Mouse (Mus musculus): ENCODE measurements around the gene Lipk.

Lipk gene

DNA sequence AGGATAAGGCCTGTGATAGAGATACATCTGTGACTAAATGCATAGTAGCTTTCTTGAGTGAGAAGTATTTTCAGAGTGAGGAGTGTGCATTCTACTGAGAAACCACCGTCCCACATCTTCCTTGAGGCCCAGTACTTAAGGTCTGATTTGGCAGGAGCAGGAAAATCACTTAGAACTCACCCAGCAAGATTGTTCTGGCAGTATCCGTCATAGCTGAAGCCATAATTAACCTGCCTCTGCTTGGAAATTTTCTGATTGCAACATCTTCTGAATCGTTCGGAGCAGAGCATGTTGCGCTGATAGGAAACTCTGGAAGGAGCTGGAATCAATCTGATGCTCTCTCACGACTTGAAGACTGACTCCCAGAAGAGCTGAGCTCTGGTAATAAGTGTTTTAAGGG, at the start of gene Lipk:
Gene Lipk (plus strand): TSS at position 289 of the 400 bp plus-strand sequence.
- DNase-seq = no peak

DNA sequence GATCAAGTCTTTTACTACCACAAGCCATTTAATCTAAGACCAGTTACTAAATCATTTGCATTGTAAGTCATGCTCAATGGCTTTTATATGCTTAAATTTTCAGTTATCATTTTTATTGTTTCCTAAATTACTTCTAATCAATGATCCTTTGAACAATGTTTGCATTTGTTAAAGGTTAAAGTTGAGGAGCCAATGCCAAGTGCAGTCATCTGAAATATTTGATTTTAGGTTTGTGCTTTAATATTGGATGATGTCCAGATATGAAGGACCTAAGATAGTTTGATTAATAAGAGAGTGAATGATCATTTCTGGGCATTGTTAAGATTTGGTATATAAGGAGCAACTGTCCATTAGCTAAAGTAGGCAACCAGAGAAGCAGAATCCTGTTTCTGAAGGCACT, 47.2 kb upstream of the Lipk start, which contains the start of gene Lipf:
Gene Lipf (plus strand): TSS at position 301 of the 400 bp plus-strand sequence.
- DNase-seq = no peak

DNA sequence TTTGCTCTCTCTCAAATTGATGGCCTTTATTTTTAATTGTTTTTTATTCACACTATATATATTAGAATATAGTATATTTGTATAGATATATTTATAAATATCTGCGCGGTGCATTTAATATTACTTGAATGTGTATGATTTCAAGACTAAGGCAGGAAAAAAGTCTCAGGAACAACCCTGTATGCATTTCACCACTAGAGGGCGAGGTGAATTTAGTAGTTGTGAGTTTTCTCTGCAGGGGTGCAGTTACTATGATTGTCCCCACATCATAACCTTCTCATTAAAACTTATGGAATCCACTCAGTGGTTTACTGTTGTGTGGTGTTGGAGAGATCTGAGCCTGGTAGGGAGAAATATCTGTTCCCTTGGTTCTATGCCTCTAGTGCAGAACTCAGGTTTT, 29.1 kb upstream of the Lipk start:
- DNase-seq = no peak

DNA sequence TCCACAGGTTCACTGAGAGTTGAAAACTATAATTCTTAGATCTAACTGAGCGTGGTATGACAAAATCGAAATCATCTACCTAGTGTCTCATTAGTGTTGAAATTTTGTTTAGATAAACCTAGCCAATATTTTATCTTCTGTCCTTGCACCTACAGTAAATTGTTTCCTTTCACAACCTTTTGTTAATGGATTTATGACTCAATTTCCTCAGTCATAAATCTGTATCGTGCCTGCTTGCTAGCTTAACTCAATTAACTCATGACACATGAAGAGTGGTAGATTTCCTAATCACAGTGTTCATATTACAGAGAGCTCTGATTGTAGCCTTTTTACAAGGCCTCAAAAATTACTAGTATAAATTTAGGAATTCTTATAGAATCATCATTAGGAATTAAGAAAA, 25.0 kb upstream of the Lipk start:
- no peak for DNase-seq

DNA sequence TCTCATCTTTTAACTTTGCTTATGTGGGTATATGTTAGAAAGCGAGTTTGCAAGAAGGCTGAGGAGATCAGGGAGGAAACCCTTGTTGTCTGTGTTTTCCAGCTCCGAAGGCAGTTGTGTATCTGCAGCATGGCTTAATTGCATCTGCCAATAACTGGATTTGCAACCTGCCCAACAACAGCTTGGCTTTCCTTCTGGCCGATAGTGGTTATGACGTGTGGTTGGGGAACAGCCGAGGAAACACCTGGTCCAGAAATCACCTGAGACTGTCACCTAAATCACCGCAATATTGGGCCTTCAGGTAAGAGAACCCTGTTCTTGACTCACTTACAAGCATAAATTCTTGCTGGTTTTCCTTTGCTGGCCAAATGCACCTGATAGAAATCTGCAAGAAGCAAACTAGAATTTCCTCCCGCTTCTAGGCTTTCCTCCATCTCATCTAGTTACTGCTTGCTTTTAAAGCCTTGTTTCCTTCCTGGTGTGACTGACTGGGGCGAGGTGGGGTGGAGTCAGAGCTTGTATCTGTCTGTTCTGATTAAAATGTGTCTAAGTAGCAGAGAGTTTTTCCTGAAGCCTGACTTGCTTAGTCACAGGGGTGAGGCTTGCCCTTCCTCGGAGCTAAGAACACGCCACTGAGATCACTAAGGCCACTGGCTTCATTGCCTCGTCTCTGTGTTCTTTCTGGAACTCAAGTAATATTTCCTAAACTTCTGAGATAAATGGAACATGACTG, 13.5 kb downstream of the Lipk start:
- no peak for DNase-seq

DNA sequence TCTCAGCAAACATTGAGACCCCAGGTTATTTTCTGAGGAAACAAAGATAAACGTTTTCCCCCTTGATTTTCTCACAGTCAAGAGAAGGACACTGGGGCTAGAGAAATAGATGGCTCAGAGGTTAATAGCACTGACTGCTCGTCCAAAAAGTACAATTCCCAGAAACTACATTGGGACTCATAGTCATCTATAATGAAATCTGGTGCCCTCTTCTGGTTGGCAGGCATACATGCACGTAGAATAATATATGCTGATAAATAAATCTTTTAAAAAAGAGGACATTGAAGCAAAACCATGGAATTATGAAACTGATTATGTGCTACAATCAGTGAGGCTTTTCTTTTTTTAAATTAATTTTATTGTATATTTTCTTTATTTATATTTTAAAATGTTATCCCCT, 14.7 kb downstream of the Lipk start:
- no peak for DNase-seq

DNA sequence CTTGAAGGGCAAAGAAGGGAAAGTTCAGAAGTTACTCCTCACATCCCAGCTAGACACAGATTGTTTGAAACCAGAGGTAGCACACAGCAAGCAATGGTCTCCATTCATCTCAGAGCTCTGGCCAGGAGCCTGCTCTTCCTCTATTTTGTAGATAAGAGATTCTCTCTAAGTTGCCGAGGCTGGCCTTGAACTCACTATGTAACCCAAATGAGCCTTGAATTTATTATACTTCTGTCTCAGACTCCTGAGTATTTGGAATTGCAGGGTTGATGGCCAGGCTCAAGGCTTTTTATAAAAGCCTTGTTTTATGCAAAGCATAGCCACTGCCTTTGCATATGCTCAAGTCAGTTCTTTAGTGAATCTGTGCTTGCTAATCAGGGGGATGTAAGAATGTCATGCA, 31.6 kb downstream of the Lipk start:
- no peak for DNase-seq

DNA sequence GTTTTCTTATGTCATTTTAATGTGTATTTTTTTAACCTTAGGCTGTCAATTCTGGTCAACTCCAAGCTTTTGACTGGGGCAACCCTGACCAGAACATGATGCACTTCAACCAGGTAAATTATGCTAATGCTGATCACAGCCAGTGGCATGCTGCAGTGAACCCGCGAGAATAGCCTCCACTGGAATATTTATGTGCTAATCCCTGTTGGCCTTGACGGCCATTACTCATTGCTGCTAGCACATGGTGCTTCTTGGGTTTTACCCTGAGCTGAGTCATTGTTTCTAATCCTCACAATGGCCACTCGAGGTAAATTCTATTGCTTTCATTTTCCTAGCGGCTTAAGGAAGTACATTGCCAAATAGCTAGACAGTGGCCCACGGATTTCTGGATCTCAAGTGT, 34.9 kb downstream of the Lipk start:
- no peak for DNase-seq

DNA sequence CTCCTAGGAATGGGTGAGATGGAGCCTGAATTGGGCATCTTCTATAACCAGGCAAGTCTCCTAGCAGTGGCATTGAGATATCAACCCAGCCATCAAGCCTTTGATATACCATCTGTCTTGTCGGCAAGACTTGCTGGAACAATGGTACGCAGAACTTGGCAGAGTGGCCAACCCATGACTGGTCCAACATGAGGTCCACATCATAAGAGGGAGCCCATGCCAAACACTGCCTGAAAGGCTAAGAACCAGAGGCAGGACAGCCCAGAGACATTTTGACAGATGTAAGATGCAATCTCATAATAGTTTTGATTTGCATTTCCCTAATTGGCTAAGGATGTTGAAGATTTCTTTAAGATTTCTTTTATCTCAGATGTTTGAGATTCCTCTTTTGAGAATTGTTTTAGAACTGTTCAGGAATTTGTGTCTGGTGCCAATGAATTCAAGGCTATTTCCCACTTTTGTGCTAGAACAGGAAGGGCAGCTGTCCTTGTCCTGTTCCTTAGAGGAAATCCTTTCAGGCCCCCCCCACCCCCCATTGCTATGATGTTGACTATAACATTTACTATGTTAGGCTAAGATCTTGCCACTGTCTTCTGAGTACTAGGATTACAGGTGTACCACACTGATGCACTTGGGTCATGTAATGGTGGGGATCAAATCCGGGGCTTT, 41.4 kb downstream of the Lipk start:
- peak; percentile 24 to 50 for DNase-seq

DNA sequence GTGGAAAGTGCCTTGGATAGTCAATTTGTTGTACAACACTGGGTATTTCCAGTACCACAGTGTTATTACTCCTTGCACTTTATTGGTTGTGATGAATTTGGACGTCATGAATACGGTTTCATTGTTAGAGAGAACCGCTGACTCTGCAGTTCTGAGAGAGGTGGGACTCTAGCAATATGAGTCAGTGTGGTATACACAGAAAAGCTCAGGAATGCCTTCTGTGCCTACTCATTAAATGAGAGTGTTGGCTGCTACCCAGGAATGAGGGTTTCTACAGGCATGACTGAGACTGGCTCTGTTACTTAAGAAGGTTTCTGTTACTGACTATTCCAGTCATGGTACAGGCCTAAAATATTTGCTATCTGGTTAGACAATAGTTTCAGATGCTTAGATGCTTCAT, 43.4 kb downstream of the Lipk start:
- no peak for DNase-seq

DNA sequence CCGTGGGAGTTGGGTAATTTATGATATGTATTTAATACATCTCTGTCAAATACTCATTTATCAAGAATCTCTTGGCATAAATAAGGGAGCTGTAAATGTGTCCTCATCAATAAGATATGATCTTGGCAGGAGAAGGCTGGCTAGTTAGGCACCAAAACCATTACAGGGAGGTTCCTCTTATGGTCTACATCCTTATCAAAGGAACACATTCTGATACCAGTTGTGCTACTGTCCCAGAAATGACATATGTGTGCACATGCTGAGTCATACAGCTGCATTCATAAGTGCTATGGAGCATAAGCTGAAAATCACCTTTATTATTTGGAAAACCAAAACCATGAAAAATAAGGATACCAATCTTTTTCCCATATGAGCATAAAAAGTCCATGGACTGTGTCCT, 55.5 kb downstream of the Lipk start:
- no peak for DNase-seq

DNA sequence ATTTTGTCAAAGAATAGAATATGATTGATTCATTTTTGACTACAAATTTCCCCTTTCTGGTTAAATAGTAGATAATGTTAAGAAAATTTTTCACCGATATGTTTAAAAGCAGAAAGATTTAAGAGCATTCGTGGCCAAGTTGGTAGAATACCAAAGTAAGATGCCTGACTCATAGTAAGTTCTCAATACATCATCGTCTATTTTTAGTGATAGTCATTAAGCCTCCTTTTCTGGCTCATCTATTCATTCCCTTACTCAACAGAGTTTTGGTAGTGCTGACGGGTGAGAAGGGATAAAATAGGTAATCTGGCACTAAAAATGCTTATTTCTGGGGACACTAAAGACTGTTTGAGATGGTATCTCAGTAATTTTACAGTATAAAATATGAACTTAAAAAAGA, 56.0 kb downstream of the Lipk start:
- no peak for DNase-seq

DNA sequence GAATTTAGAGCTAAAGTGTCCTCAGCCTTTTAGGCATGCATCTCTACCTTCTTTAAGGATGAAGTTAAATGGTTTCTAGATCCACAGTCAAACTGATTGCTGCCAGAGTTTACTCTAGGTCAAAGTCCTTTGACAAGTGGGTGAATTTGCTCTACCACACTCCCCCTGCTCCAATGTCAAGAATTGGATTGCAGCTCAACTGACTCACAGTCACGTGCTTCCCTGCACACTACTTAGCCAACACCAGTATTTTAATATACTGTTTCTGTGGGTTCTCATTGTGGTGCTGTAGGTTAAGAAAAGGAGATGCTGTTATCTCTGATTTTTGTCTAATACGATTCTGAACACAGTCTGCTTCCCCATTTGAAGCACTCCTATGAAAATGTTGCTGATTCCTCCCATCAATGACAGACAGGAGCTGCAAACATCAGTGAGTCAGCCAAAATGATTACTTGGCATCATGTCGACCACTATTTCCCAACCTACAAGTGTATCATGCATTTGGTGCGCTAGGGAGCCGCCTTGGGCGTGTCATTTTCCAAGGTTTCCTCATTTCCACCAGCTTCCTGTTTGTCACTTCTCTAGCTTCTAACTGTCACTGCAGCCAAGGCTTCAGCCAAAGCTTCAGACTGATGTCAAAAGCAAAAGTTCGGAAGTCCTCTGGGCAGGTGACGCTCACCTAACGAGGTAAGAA, 58.8 kb downstream of the Lipk start, which contains the start of gene Lipn:
Gene Lipn (plus strand): TSS at position 580 of the 694 bp plus-strand sequence.
- DNase-seq = no peak

DNA sequence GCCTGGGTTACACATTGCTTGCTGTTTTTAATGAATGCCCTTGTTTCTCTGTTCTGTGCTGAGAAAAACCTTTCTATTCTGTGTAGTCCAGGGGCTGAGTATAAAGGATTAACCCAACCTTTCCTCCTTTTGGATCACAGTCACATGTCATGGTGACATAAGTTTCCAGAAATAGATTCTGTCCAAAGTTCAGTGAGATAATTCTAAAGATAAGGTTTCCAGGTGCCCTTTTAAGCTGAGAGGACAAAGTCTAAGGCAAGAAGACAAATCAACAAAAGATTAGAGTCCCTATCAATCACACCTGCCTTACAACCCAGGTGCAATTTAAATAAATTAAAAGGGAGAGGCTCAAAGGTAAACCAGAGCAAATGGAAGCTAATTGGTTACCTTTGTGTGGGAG, 66.1 kb downstream of the Lipk start:
- no peak for DNase-seq

DNA sequence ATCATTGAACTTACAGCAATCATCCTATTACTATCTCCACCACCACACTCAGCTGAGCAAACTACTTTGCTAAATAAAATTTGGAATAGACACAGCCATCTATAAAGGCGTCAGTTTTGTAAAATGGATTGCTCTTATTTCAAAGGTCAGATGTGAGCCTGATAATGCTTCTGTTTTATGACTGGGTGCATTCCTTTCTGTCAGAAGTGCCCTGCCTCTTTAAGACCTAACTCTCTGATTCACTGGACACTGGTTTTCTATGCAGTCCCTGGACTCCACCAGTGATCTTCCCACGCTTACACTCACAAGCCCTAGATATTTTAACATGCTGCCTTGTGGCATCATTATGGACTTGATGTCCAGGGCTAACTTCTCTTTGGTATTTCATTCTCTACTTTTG, 70.0 kb downstream of the Lipk start:
- no peak for DNase-seq

DNA sequence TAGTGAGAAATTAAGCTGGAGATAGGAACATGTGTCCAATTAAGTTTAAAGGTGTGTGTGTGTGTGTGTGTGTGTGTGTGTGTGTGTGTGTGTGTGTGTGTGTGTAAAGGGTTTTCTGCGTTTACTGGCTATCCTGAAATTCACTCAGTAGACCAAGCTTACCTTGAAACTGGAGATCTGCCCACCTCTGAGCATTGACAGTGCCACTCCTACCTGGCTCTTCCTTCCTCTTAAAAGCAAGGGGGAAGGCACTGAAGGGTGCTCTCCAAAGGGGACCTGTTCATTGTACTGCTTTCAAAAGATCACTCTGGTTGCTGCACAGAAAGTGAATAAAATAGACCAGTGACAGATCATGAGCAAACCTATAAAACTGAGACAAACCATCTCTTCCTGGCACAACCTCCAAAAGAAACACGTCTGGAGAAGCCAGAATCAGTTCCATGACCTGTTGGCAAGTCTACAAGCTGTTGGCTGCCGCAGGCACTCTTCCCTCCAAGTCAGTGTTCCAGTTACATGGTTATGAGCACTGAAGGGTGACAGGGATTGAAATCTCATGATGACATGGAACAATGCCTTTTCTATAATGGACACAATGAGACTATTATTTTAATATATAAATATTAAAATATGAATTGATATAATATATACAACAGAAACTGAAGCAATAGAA, 81.1 kb downstream of the Lipk start:
- no peak for DNase-seq

DNA sequence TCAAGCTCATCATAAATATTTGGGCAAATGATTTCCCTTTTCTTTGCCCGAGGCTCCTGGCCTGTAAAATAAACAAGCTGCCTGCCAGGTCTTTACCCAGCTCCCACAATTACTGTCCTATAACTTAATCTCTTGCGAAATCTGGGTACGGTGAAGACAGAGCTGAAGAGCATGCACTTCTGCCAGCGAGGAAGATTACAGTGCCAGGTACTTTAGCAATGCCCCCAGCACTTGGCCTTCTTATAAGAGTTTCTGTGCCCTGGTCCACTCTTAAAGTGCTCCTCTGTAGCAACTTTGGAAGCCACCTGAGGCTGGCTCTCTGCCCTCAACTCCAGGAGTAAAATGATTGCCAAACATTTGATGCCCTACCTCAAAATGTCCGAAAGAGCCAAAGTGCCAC, 87.3 kb downstream of the Lipk start:
- DNase-seq = no peak

DNA sequence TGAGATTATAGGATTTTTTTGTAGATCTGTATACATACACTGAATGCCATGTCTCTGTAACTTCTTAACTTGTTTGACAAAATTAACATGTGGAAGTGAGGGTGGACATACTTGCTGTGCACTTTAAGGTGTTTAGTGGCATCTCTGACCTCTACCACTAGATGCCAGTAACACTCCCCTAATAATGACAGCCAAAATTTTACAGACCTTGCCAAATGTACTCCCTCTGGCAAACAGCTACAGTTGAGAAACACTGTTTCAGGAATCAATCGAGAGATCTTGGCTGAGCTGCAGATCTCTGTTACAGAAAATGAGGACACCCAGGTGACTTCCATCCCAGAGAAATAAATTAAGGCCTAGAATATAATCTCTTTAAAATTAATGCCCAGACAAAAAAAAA, 88.1 kb downstream of the Lipk start:
- DNase-seq = no peak
